Mouse (Mus musculus): ENCODE data around the gene Mbl2.
"Not testable (repeated sequence)": the region's sequence is repeated elsewhere in the genome, so short reads cannot be mapped to it uniquely, and the experiment has no call there.

Mbl2 gene

DNA sequence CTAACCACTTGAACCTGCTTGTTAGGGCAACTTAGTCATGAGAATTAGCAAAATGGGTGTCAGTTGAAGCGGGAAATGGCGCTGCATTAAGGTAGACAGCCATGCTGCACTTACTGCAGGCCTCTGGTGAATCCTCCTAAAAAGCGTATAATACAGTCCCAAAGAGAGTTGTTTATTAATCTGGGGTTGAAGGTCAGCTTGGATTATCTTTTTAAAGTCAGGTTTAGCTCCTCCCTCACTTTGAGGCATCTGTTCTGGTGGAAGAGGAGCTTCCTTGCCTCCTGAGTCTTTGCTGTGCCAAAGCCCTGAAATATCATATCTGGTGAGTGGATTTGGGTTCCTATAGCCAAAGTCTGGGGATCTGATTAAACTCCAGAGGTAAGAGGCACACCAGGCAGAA lies at the start of gene Mbl2:
Gene Mbl2, plus strand, starts transcription at position 252 of the 400 bp plus-strand sequence.
- no peak for DNase-seq

DNA sequence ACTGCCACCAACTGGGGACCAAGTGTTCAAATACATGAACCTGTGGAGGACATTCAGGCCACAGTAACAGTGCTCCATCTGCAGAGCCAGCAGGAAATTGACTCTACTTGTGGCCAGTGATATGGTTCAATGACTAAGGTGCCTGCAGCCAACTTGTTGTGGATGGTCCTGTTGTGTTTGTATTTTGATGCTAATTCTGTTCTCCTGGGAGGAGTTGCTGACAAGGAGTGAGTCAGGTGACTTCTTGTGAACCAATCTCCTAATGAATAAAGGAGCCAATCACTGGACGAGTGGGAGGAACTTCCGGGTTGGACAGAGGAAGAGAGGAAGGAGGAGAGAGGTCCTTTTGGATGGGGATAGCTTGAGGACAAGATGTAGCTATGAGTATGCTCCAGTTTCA lies 47.2 kb upstream of the Mbl2 start:
- DNase-seq: no peak

DNA sequence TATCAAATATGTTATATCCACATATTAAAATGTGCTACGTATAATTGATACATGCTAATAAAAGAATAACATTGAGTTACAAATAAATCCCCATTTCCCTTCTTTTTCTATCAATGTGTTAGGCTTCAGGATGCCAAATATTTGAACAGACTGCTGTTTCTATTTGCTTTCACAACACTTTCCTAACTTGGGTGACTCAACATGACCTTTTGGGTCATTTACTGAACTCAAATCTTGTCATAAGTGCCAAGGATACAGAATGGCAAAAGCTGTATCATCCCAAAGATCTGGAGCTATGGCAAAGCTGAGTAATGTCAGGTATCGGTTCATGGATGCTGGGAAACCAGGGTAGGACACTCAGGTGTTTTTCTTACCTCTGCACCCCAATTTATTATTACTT lies 45.5 kb upstream of the Mbl2 start:
- no peak for DNase-seq

DNA sequence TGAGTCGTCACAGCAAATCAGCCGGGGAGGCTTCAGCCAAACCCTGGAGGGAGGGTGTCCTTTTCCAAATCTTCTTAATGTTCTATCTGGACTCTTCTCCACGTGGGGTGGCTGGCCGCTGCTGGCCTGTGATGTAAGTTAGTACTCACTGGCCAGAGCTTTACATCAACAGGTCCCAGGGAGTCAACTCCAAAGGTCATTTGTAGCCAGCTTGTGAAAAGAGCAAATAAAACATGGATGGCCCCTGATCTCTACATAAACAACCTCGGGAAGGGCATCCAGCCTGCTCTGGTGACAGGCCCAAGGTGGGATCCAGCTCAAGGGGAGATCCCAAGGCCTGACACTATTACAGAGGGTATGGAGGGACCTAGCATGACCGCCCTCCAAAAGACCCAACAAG lies 37.7 kb upstream of the Mbl2 start:
- DNase-seq: no peak

GRCm38 (mm10) chr19:30202177-30202576 lies 30.6 kb upstream of the Mbl2 start:
- peak; percentile 76 for DNase-seq

DNA sequence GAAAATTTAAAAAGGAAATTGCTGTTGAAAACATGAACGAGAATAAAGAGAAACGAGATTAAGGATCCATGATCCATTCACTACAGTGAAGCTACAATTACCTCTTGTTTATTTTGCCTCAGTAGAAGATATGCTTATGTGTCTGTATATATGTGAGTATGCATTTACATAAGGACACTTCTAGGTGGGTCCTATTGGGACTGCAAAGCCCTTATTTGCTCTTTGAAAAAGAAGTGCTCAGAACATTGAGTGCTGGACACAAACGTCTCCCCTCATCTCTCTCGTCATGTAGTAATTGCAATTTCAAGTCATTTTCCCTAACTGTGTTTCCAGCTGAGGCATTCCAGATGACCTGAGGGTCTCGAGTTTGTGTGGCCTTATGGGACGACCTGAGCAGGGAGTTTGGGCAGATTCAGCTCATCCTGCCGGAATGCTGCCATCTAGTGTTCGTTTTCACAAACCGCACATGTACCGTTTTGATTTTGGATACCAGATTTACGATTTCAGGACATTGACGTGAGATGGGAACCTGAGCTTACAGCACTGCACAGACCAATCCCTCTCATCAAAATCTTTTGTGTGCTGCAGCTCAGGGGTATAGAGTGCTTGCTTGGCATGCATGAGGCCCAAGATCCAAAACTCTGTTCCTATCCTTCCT lies 27.5 kb upstream of the Mbl2 start:
- DNase-seq: no peak

GRCm38 (mm10) chr19:30205874-30206273 lies 26.9 kb upstream of the Mbl2 start:
- no peak for DNase-seq

DNA sequence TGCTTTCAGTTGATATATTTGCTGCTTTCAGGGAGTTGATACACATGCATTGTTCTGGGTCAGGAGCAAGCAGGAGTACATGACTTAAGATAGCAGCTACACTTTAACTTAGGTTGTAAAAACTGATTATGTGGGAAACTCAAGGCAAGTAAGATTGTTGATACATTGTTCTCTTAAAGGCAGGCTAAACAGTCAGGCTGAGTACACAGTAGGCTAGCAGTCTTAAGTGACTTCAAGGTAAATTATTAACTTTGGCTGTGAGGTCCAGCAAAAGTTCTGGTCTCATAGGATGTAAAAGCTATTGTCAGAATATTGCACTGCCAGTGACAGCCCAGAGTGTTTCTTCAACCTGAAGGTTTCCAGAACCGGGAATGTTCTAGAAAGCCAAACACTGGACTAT lies 25.8 kb upstream of the Mbl2 start:
- DNase-seq: no peak

GRCm38 (mm10) chr19:30209006-30209405 lies 23.7 kb upstream of the Mbl2 start:
- DNase-seq: not testable (repeated sequence)

DNA sequence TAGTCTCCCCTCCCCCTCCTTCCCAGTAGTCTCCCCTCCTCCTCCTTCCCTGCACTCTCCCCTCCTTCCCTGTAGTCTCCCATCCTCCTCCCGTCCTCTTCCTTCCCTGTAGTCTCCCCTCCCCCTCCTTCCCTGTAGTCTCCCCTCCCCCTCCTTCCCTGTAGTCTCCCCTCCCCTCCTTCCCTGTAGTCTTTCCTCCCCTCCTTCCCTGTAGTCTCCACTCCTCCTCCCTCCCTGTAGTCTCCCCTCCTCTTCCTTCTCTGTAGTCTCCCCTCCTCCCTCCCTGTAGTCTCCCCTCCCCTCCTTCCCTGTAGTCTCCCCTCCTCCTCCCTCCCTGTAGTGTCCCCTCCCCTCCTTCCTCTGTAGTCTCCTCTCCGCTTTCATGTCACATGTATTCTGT lies 18.7 kb upstream of the Mbl2 start:
- no peak for DNase-seq

GRCm38 (mm10) chr19:30215736-30216135 lies 17.0 kb upstream of the Mbl2 start:
- DNase-seq: not testable (repeated sequence)

- DNase-seq: no peak
Measured at GRCm38 (mm10) chr19:30216186-30216585, 16.6 kb upstream of the Mbl2 start.

DNA sequence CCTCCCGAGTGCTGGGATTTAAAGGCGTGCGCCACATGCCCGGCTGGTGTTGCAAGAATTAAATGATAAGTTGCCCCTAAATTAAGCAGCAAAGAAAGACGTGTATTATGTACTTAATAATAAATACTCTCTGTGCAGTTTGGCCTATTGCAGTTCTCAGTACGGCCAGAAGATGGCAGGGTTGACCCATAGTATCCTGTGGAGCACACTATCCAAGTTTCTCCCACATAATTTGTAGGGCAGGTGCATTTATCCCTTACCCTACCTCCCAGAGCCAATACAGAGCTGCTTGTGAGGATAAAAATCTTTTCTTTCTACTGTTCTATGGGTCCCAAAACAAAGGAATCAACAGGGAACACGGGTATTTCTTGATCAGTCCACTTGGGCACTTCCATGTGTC lies 15.4 kb upstream of the Mbl2 start:
- peak; percentile 23 for DNase-seq

- not testable (repeated sequence) for DNase-seq
Measured at GRCm38 (mm10) chr19:30222593-30222992, 10.1 kb upstream of the Mbl2 start.

DNA sequence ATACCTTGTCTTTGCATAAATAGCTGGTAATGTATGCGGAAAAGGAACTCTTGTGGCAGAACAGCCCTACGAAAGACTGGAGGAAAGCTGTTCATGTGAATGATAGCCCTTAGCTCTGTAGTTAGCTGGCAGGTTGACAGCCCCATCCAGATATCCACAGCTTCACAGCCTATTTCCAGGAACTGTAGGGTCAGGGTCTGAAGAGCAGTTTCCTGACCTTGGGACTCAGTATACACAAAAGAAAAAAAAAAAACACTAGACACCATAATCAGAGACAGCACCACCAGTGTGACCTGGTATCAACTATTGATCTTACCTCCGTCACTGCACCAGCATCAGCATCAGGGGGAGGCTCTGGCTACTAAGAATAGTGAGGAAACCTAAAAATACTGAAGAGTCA lies 3.3 kb upstream of the Mbl2 start:
- no peak for DNase-seq

GRCm38 (mm10) chr19:30234416-30234815 lies 1.7 kb downstream of the Mbl2 start:
- no peak for DNase-seq

GRCm38 (mm10) chr19:30247359-30247758 lies 14.6 kb downstream of the Mbl2 start:
- DNase-seq: peak; percentile 3

- DNase-seq: peak; percentile 3
Measured at GRCm38 (mm10) chr19:30248822-30249221, 16.1 kb downstream of the Mbl2 start.

DNA sequence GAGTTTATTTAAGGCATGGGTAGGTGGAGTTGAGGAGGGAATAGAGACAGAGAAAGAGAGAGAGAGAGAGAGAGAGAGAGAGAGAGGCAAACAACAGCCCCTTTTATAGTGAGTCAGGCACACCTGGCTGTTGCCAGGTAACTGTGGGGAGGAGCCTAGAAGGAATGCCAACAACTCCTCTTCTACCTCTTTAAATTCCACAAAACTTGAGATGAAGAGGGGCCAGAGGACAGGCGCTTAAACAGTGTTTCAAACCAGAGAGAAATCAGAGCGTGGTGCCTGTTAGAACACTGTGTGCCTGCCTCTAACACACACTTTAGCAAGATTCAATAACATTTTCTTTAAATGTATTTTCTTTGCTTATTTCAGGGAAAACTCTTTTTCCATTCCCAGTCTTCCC lies 19.5 kb downstream of the Mbl2 start:
- no peak for DNase-seq

DNA sequence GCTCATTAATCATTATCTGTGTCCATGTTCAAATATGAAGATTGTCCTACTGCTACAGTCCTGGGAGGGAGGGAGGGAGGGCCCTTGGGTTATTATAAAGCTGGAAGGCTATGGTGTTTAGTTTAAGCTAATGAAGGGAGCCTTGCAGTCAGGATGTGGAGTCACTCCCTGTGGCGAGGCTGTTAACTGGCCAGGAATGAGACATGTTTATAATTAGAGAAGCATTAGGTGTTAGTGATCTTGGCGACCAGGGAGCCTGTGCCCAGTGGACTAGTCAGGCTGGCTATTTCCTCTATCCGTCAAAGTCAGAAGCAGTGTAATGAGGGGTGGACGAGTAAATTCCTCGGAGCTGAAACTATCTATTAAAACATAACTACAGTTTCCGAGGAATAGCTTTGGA lies 23.6 kb downstream of the Mbl2 start:
- DNase-seq: no peak

DNA sequence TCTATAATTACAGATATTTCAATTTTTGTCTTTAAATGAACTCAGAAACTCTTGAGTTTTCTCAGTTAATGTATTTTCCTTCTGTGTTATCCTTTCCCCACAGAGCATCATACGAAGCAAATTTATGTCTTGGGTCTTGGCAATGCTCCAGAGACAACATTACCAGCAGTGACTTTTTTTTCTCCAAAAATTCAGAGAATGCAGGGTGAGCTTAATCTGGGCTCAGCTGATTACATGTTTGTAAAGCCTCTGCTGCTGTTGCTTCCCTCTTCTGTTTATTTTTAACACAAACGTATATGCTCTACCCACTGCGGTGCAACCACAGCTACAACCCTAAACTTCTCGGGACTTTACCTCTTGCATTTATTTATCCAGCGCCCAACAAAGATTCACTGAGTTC lies 48.4 kb downstream of the Mbl2 start:
- DNase-seq: no peak

GRCm38 (mm10) chr19:30287899-30288490 lies 55.3 kb downstream of the Mbl2 start:
- DNase-seq: no peak
